Mouse (Mus musculus) lung, adult 2 months (tissue): ENCODE results near the gene Fam174a. TPM values are rescaled to one million over a fixed set of nuclear protein-coding genes. Genes with fewer than 3 reads are reported as not detected.

ENCODE experiments used
- DNase-seq: peaks from one replicate; pipeline ENCODE4 v3.0.0; 2022
- H3K4me1 ChIP-seq: fragments of 200-500 bp; 2 replicates; pipeline ENCODE4 v1.6.1; 2011; ENCODE audit warnings: low read length; ENCODE audit not compliant: control insufficient read depth, insufficient read depth
- H3K4me3 ChIP-seq: fragments of 200-500 bp; replicated peaks from 2 replicates; pipeline ENCODE3; 2011; ENCODE audit warnings: low read depth, mild to moderate bottlenecking, control low read depth, low read length; ENCODE audit errors: extremely low read depth
- CTCF ChIP-seq: fragments of 200-500 bp; IDR thresholded peaks from 2 replicates; pipeline ENCODE4 v1.5.1; 2011; ENCODE audit warnings: mild to moderate bottlenecking, low read length, control low read depth; ENCODE audit not compliant: insufficient read depth
- POLR2A ChIP-seq: fragments of 200-500 bp; IDR thresholded peaks from 2 replicates; pipeline ENCODE4 v1.6.1; 2011; ENCODE audit warnings: low read depth, mild to moderate bottlenecking, control low read depth, low read length, borderline replicate concordance; ENCODE audit errors: extremely low read depth
- WGBS: fragments of 180-500 bp; shearing (Covaris S2); methylation state at CpG from one replicate; pipeline ENCODE4 v1.1.7; 2018; 5-methylcytosine and 5-hydroxymethylcytosine counted together
- polyA plus RNA-seq: library from polyadenylated mRNA; depleted of rRNA; stranded (reverse); fragments of >200 nt; gene quantifications from 2 replicates; pipeline ENCODE4 v1.2.3, GENCODE M21; 2012

Gene Fam174a
- polyA plus RNA-seq, 1 experiment: 27.6 TPM

DNA sequence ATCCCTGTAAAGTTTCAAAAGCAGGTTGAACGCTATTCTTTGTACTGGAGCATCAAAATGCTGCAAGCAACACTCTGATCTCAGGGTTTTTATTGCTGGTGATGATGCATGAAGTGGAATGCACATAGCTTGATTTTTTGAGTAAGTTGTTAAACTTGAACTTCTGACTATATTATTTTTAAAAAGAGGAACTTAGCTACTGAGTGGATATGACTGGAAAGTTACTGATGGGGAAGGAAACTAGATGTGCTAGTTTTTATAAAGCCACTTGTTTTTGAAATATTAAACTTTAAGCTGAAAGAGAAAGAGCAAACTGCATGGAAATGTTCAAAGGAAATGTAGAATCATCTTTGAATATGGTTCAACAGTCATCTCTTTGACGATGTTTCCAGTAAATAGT is 67.6 kb downstream of the Fam174a start:
- TF ChIP-seq CTCF: no peak
- no peak for TF ChIP-seq POLR2A
- 66% methylated on average over 2 of the region's 2 CpGs for WGBS
- no peak for DNase-seq
- Histone ChIP-seq H3K4me1 (no peaks in the 10 kb centered on the region), H3K4me3 (no peak overlapping the region)
